Mouse (Mus musculus) right cerebral cortex, adult 18-20 months (tissue): ENCODE measurements around the gene Mob1a.
"Not testable (repeated sequence)": the region's sequence is repeated elsewhere in the genome, so short reads cannot be mapped to it uniquely, and the experiment has no call there.

Experiments used
- DNase-seq: peaks from one replicate; pipeline ENCODE4 v3.0.0; 2022; ENCODE audit warnings: mixed read lengths

The Mob1a gene

GRCm38 (mm10) chr6:83345285-83345684 is 19.5 kb downstream of the Mob1a start:
- not testable (repeated sequence) for DNase-seq

- no peak for DNase-seq
Measured at GRCm38 (mm10) chr6:83347916-83348315, 22.1 kb downstream of the Mob1a start.

- DNase-seq: no peak
Measured at GRCm38 (mm10) chr6:83348873-83349272, 23.1 kb downstream of the Mob1a start, which contains the start of gene Bola3. TSS of gene Bola3 (plus strand) at chr6:83349147.

- DNase-seq: peak; percentile 90
Measured at GRCm38 (mm10) chr6:83349274-83349958, 23.6 kb downstream of the Mob1a start.

GRCm38 (mm10) chr6:83350172-83350571 is 24.4 kb downstream of the Mob1a start:
- DNase-seq: no peak

GRCm38 (mm10) chr6:83350851-83351405 is 25.1 kb downstream of the Mob1a start:
- no peak for DNase-seq

- DNase-seq: no peak
Measured at GRCm38 (mm10) chr6:83351490-83352160, 25.8 kb downstream of the Mob1a start.

- peak; percentile 60 for DNase-seq
Measured at GRCm38 (mm10) chr6:83352666-83353410, 27.0 kb downstream of the Mob1a start.

GRCm38 (mm10) chr6:83354856-83355781 is 29.3 kb downstream of the Mob1a start:
- no peak for DNase-seq

GRCm38 (mm10) chr6:83356569-83357138 is 30.8 kb downstream of the Mob1a start:
- DNase-seq: peak; percentile 82

- peak; percentile 1 for DNase-seq
Measured at GRCm38 (mm10) chr6:83357436-83357835, 31.6 kb downstream of the Mob1a start.

- DNase-seq: no peak
Measured at GRCm38 (mm10) chr6:83361523-83362248, 35.9 kb downstream of the Mob1a start.

- no peak for DNase-seq
Measured at GRCm38 (mm10) chr6:83363075-83363474, 37.3 kb downstream of the Mob1a start.

GRCm38 (mm10) chr6:83370316-83370965 is 44.6 kb downstream of the Mob1a start:
- no peak for DNase-seq

- DNase-seq: peak; percentile 62
Measured at GRCm38 (mm10) chr6:83371350-83371749, 45.5 kb downstream of the Mob1a start.

GRCm38 (mm10) chr6:83373704-83374300 is 48.0 kb downstream of the Mob1a start:
- DNase-seq: no peak

GRCm38 (mm10) chr6:83381510-83382491 is 56.0 kb downstream of the Mob1a start:
- no peak for DNase-seq

GRCm38 (mm10) chr6:83385569-83386090 is 59.8 kb downstream of the Mob1a start:
- DNase-seq: no peak
